Mouse (Mus musculus): ENCODE measurements at regions not wholly inside any gene's neighbourhood (a gene's known extent, or its start where the extent isn't known, plus 50 kb on each side); places are given as distances from the start of the nearest gene placed in this dataset.

GRCm38 (mm10) chr13:110977379-110977778 lies 277.4 kb upstream of the Actbl2 start:
- DNase-seq (ENCODE audit: low spot score in 2 of 2) = no peak

- DNase-seq (ENCODE audit: low spot score in 2 of 2) = no peak
Observed at GRCm38 (mm10) chr13:110978022-110978421, 276.8 kb upstream of the Actbl2 start.

GRCm38 (mm10) chr13:110990677-110991076 lies 264.1 kb upstream of the Actbl2 start:
- no peak for DNase-seq (ENCODE audit: low spot score in 2 of 2)

- no peak for DNase-seq (ENCODE audit: low spot score in 2 of 2)
Observed at GRCm38 (mm10) chr13:110991121-110991520, 263.7 kb upstream of the Actbl2 start.

- DNase-seq (ENCODE audit: low spot score in 2 of 2) = no peak
Observed at GRCm38 (mm10) chr13:110994596-110994995, 260.2 kb upstream of the Actbl2 start.

GRCm38 (mm10) chr13:111002670-111003069 lies 252.1 kb upstream of the Actbl2 start:
- DNase-seq (ENCODE audit: low spot score in 2 of 2) = no peak

GRCm38 (mm10) chr13:111014142-111014541 lies 240.7 kb upstream of the Actbl2 start:
- no peak for DNase-seq (ENCODE audit: low spot score in 2 of 2)

GRCm38 (mm10) chr13:111030111-111030510 lies 224.7 kb upstream of the Actbl2 start:
- no peak for DNase-seq (ENCODE audit: low spot score in 2 of 2)

GRCm38 (mm10) chr13:111031633-111032032 lies 223.2 kb upstream of the Actbl2 start:
- DNase-seq (ENCODE audit: low spot score in 2 of 2) = no peak

GRCm38 (mm10) chr13:111043637-111044036 lies 211.2 kb upstream of the Actbl2 start:
- DNase-seq (ENCODE audit: low spot score in 2 of 2) = no peak

GRCm38 (mm10) chr13:111044328-111045002 lies 210.3 kb upstream of the Actbl2 start:
- DNase-seq (ENCODE audit: low spot score in 2 of 2) = peak; percentile 47 to 71

- no peak for DNase-seq (ENCODE audit: low spot score in 2 of 2)
Observed at GRCm38 (mm10) chr13:111050097-111050496, 204.7 kb upstream of the Actbl2 start.

- no peak for DNase-seq (ENCODE audit: low spot score in 2 of 2)
Observed at GRCm38 (mm10) chr13:111055817-111056216, 199.0 kb upstream of the Actbl2 start.

GRCm38 (mm10) chr13:111087753-111088152 lies 167.1 kb upstream of the Actbl2 start:
- DNase-seq (ENCODE audit: low spot score in 2 of 2) = no peak

- DNase-seq (ENCODE audit: low spot score in 2 of 2) = no peak
Observed at GRCm38 (mm10) chr13:111096071-111096470, 158.7 kb upstream of the Actbl2 start.

GRCm38 (mm10) chr13:111097336-111097735 lies 157.5 kb upstream of the Actbl2 start:
- DNase-seq (ENCODE audit: low spot score in 2 of 2) = no peak

GRCm38 (mm10) chr13:111098738-111099137 lies 156.1 kb upstream of the Actbl2 start:
- DNase-seq (ENCODE audit: low spot score in 2 of 2) = no peak

- DNase-seq (ENCODE audit: low spot score in 2 of 2) = peak; percentile 23 to 29
Observed at GRCm38 (mm10) chr13:111099252-111099651, 155.6 kb upstream of the Actbl2 start.

GRCm38 (mm10) chr13:111100448-111100847 lies 154.4 kb upstream of the Actbl2 start:
- no peak for DNase-seq (ENCODE audit: low spot score in 2 of 2)

GRCm38 (mm10) chr13:111104567-111105219 lies 150.1 kb upstream of the Actbl2 start:
- no peak for DNase-seq (ENCODE audit: low spot score in 2 of 2)

- DNase-seq (ENCODE audit: low spot score in 2 of 2) = no peak
Observed at GRCm38 (mm10) chr13:111131108-111131507, 123.7 kb upstream of the Actbl2 start.

GRCm38 (mm10) chr13:111136392-111136791 lies 118.4 kb upstream of the Actbl2 start:
- DNase-seq (ENCODE audit: low spot score in 2 of 2) = no peak

GRCm38 (mm10) chr13:111142757-111143420 lies 111.9 kb upstream of the Actbl2 start:
- no peak for DNase-seq (ENCODE audit: low spot score in 2 of 2)
